Mouse (Mus musculus) thymus, postnatal 10 days (tissue): Measurements from ENCODE around the gene Olfr5.
"Not testable (repeated sequence)": the region's sequence is repeated elsewhere in the genome, so short reads cannot be mapped to it uniquely, and the experiment has no call there.

Experiments
- DNase-seq, 2 experiments: peaks; one replicate each; pipeline ENCODE4 v3.0.0; 2021; ENCODE audit warnings: low spot score in 2 of 2

The Olfr5 gene

DNA sequence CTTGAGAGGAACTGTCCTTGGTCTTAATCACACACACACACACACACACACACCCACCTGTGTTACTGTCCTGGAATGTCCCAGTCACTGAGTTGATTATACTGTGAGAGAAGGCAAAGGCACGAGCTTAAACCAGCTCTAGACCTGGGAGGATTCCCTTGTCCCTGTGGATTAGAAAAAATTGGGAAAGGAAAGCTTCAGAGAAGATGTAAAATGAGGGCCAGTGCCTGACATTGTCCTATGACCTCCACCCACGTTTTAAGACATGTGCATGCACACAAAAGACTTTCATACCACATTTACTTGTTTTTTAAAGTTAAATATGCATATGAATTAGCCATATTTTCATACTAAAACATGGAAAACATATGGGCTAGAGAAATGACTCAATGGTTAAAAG, at the start of gene Olfr5:
Gene Olfr5, minus strand, starts transcription at position 101 of the 400 bp plus-strand sequence.
- no peak for DNase-seq

DNA sequence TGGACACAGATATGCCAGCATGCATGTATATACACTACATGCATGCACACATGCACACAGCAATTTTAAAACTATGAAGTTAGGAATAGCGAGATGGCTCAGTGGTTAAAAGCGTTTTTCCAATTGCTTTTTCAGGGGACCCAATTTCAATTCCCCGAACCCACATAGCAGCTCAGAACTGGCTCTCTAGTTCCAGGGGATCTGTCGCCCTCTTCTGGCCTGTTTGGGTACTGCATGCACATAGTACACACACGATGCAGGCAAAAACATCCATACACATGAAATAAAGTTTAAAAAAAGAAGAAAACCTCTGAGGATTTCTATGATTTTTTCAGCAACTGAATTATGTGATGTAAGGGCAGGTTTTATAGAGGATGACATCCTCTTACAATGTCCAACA, 39.4 kb upstream of the Olfr5 start:
- no peak for DNase-seq

DNA sequence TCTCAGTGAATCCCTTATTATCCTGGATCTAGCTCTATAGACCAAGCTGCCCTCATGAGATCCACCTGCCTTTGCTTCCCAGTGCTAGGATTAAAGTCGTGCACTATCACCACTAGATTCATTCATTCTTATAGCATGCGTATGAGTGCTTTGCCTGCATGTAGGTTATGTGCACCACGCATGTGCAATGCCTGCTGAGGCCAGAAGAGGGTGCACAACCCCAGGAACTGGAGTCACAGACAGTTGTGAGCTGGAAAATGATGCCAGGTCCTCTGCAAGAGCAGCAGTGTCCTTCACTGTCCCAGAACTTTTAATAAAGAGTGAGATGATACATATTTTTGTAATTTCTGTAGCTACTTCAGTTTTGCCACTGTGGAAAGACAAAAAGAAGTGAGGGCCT, 38.3 kb upstream of the Olfr5 start:
- DNase-seq: no peak

GRCm38 (mm10) chr7:6522850-6523249, 36.1 kb upstream of the Olfr5 start, which contains the start of gene Olfr1349:
TSS of gene Olfr1349 (minus strand) at chr7:6522950.
- DNase-seq: no peak

DNA sequence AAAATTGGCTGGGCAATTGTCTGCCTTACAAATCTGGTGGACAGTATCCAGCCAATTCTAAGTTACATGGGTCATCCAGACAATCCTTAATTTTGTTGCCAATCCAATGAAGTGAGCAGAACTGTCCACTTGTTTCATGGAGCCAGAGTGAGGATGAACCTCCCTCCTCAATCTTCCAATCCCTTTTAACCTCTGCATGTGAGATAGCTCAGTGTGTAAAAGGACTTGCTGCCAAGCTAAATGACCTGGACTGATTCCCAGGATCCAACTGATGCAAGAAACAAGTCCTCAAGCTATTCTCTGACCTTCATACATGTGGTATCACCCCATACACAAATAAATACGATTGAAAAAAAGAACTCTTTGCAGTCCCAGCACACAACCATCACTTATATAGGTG, 34.9 kb upstream of the Olfr5 start:
- DNase-seq: no peak

- DNase-seq: no peak
These were observed 21.9 kb upstream of the Olfr5 start, which contains the start of gene Olfr1348 for GRCm38 (mm10) chr7:6508648-6509047. TSS of gene Olfr1348 (minus strand) at chr7:6508748.

DNA sequence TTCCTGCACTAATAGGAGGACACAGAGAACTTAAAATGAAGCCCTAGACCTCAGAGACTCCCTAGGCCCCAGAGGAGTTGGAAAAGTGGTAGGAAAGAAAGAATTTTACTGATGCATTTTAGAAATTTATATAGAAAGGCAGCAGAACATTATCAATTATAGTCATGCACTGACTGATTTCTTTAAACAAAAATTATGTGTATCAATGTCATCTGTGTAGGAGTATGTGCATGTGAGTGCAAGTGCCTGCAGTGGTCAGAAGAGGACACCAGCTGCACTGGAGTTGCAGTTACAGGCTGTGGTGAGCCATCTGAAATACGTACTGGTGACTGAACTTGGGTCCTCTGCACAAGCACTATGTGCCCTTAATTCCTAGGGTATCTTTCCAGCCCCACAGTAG, 12.9 kb upstream of the Olfr5 start, which contains the start of gene Olfr1347:
Gene Olfr1347, minus strand, starts transcription at position 101 of the 400 bp plus-strand sequence.
- DNase-seq: no peak

GRCm38 (mm10) chr7:6477633-6478032, 9.1 kb downstream of the Olfr5 start:
- DNase-seq: not testable (repeated sequence)

- no peak for DNase-seq
These were observed 19.8 kb downstream of the Olfr5 start, which contains the start of gene Olfr1346 for GRCm38 (mm10) chr7:6466951-6467350. TSS of gene Olfr1346 (plus strand) at chr7:6467101.

GRCm38 (mm10) chr7:6456399-6456798, 30.3 kb downstream of the Olfr5 start:
- no peak for DNase-seq

DNA sequence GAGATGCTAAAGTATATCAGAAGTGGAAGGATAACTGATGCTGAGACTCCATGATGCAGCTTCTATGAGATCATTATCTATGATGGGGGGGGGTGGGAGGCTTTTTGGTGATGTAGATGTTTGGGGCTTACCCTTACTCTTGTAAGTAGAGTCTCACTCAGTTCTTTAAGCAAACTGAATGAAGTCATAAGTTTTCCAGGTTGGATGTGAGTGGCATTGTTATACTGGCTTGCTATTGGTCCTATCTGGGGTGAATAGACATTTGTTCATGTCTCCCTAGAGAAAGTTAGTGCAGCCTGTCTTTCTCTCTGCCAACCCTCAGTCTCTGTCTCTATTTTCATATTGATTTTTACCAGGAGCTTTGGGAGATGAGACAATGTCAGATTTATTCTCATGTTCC, 30.9 kb downstream of the Olfr5 start, which contains the start of gene Olfr1336:
Gene Olfr1336, plus strand, starts transcription at position 301 of the 400 bp plus-strand sequence.
- DNase-seq: no peak

DNA sequence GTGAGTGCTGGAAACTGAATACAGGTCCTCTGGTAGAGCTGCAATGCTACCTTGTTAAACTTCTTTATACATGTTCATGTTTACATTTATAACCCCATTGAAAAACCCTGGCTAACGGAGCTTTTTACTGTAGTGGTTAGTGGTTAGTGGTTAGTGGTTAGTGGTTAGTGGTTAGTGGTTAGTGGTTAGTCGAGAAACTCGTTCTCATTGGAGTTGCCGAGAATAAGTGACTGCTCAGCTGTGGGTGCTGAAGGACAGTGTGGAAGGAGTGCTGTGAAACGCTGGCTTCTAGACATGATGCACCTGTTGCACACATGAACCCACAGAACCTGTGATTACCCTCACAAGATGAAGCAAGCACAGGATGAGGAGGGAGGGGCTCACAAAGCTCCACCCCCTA, 39.0 kb downstream of the Olfr5 start:
- no peak for DNase-seq

GRCm38 (mm10) chr7:6441173-6441572, 45.6 kb downstream of the Olfr5 start:
- no peak for DNase-seq

DNA sequence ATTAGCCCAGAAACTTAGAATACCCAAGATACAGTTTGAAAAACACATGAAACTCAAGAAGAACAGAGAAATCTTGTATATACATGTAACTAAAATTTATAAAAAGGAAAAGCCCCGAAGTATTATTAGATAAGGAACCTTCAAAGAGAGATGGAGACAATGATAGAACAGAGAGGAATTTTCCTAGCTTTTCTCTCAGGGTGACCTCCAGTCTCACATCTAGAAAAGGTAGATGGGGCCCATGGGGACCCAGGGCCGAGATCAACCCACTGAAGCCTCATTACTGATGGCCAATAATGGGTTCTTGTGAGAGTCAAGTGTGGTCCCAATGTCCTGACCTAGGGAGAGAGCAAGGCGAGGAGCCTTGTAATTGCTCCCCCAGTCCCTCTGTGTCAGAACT, 48.4 kb downstream of the Olfr5 start, which contains the start of gene Olfr1344:
Gene Olfr1344, plus strand, starts transcription at position 301 of the 400 bp plus-strand sequence.
- no peak for DNase-seq

GRCm38 (mm10) chr7:6430342-6430741, 56.4 kb downstream of the Olfr5 start:
- DNase-seq: peak in 1 of 2 experiments; percentile 24

DNA sequence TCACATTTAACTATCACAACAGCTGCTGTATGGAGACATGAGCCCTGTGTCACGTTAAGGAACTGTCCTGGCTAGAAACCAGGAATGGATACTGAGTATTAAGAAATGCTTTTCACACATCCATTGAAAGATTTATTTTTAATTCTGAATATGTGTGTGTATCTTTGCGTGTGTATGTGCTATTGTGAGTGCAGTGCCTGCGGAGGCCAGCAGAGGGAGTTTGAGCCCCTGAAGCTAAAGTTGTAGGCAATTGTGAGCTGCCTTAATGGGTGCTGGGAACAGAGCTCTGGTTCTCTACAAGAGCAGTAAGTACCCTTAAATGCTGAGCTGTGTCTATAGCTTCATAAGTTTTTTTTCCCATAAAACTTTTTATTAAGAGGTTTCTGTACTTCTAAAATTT, 57.4 kb downstream of the Olfr5 start:
- DNase-seq: no peak
